Mouse (Mus musculus) lung, embryonic 16.5 days (tissue): ENCODE measurements around the gene Ptprj. TPM values are rescaled to one million over a fixed set of nuclear protein-coding genes. Genes with fewer than 3 reads are reported as not detected.
A peak's percentile ranks its signal among the peaks of the same experiment; 100 is the strongest.

Experiments
- ATAC-seq: fragments of 200-750 bp; cut with Nextera tagmentation; 2 replicates; pipeline ENCODE4 v1.8.0; 2017; ENCODE audit warnings: low read depth, mild to moderate bottlenecking, moderate library complexity
- H3K27ac ChIP-seq: fragments of 300-500 bp; sonication (generic); 2 replicates; pipeline ENCODE4 v1.5.1; 2014; ENCODE audit warnings: mild to moderate bottlenecking, control low read depth, low read length
- H3K27me3 ChIP-seq: fragments of 300-500 bp; sonication (generic); 2 replicates; pipeline ENCODE4 v1.6.1; 2014; ENCODE audit warnings: low read depth, low read length, mixed read lengths; ENCODE audit not compliant: control insufficient read depth, insufficient read depth
- H3K36me3 ChIP-seq: fragments of 300-500 bp; sonication (generic); 2 replicates; pipeline ENCODE4 v1.6.1; 2014; ENCODE audit warnings: low read length; ENCODE audit not compliant: control insufficient read depth, insufficient read depth
- H3K4me1 ChIP-seq: fragments of 300-500 bp; sonication (generic); replicated peaks from 2 replicates; pipeline ENCODE4 v1.6.1; 2014; ENCODE audit warnings: low read length, mixed read lengths; ENCODE audit not compliant: control insufficient read depth, insufficient read depth
- H3K4me2 ChIP-seq: fragments of 300-500 bp; sonication (generic); 2 replicates; pipeline ENCODE4 v1.6.1; 2014; ENCODE audit warnings: low read depth, low read length, control low read depth
- H3K4me3 ChIP-seq: fragments of 300-500 bp; sonication (generic); 2 replicates; pipeline ENCODE4 v1.5.1; 2014; ENCODE audit warnings: mild to moderate bottlenecking, low read length, control low read depth
- H3K9ac ChIP-seq: fragments of 300-500 bp; sonication (generic); 2 replicates; pipeline ENCODE4 v1.6.1; 2014; ENCODE audit warnings: low read length, control low read depth
- H3K9me3 ChIP-seq: fragments of 300-500 bp; sonication (generic); 2 replicates; pipeline ENCODE4 v1.6.1; 2016; ENCODE audit warnings: low read length; ENCODE audit not compliant: control insufficient read depth
- WGBS: fragments of 180-500 bp; shearing (Covaris S2); extraction: QIAGEN DNeasy Blood & Tissue Kit; methylation state at CpG from one replicate; pipeline ENCODE4 v1.1.7; 2014; 5-methylcytosine and 5-hydroxymethylcytosine counted together
- polyA plus RNA-seq: library from polyadenylated mRNA; unstranded; fragments of >200 nt; fragmentation: Nextera tagmentation; extraction: Ambion mirVana; gene quantifications from 2 replicates; pipeline ENCODE4 v1.2.1, GENCODE M21; 2015

Ptprj gene
- 2.7 and 3.1 TPM in 2 replicates for polyA plus RNA-seq

DNA sequence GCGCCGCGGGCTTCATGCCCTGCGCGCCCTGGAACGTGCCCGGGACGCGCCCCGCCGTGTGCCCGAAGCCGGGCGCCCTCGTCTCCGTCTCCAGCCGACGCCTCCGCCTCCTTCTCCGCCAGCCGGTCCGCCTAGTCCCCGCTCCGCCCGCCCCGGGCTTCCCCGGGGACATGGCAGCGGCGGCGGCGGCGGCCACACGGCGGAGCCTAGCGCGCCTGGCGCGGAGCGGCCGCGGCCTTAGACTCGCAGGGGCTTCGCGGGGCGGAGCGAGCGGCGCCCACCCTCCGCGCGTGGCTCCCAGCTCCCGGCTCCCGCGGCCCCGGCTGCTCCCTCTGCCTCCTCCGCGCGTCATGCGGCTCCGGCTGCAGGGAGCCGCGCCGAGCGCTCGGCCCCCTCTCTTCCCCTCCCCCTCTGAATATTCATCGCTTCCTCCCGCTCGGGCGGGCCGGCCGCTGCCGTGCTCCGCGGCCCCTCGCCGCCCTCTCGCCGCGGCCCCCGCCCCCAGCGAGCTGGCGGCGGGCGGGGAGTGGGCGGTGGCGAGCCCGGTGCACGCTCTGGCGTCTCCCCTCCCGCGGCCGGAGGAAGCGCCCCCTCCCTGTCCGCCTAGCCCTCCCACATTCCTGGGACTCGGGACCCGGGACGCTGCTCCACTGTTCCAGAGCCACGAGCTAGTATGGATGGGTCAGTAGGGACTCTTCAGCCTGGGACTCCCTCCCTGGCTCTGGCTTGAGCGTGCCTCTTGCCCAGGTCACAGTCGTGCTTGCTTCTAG lies at the start of gene Ptprj:
TSS of gene Ptprj (minus strand) at position 412 of the 770 bp plus-strand sequence.
- peak; percentile 89 for ATAC-seq
- H3K4me1 ChIP-seq: peaks cover 8% of the 10 kb centered on the region
- peak within 1 kb of the TSS; percentile 98 for H3K4me2 ChIP-seq
- H3K27ac ChIP-seq: peak within 1 kb of the TSS; percentile 85
- no peaks in the 10 kb centered on the region for H3K27me3 ChIP-seq
- no peaks in the 10 kb centered on the region for H3K9me3 ChIP-seq
- peak within 1 kb of the TSS; percentile 86 for H3K9ac ChIP-seq
- peak within 1 kb of the TSS; percentile 84 for H3K4me3 ChIP-seq
- under 1% methylated on average over 67 of the region's 100 CpGs for WGBS
- no peaks in the 10 kb centered on the region for H3K36me3 ChIP-seq

DNA sequence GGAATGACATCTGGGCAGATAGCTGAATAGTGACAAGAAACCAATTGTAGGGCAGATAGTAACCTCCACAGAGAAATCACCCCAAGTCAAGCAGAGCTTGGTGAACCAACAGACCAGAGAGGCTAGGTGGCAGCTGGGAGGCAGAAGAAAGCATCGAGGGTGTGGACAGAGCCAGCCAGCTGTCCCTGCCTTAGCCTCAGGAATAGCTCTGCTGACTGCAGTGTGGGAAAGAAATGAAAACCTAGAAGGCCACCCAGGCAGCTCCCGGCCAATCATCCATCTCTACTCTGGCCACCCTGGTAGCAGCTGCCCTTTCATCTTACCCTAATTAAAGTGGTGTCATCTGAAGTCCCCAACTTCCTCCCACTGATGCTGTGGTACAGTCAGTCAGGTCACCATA lies 49.1 kb upstream of the Ptprj start:
- no peak overlapping the region for H3K4me3 ChIP-seq
- no peaks in the 10 kb centered on the region for H3K36me3 ChIP-seq
- no peak overlapping the region for H3K9ac ChIP-seq
- peaks cover 4% of the 10 kb centered on the region; the same call in 1 of the 2 replicates for H3K4me1 ChIP-seq
- no peaks in the 10 kb centered on the region for H3K27me3 ChIP-seq
- H3K4me2 ChIP-seq: no peak overlapping the region
- 36% methylated on average over 2 of the region's 2 CpGs for WGBS
- ATAC-seq: no peak
- H3K27ac ChIP-seq: no peak overlapping the region
- no peaks in the 10 kb centered on the region for H3K9me3 ChIP-seq

- peaks cover 7% of the 10 kb centered on the region; the same call in 1 of the 2 replicates for H3K4me1 ChIP-seq
Measured at GRCm38 (mm10) chr2:90628261-90628660, 47.8 kb upstream of the Ptprj start.

DNA sequence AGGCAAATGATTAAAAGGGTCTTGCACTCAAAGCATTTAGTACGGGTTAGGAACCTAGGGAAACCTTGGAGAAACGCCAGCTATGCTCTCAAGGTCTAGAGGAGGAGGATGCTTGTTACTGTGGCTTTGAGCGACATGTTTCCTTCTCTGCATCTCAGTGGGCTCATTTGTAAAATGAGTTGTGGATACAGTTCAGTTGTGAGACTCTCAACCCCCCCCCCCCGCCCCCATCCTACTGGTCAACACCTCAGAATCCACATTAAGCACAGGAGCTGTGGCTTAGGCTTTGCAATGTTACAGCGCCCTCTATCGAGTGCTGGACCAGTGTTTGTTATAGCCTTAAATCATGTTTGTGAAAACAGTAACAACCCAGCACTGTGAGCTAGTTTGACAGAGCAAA lies 44.5 kb upstream of the Ptprj start:
- peak; percentile 66 for ATAC-seq
- Histone ChIP-seq H3K4me1 (peaks cover 7% of the 10 kb centered on the region), H3K4me2 (no peak overlapping the region), H3K9me3 (no peaks in the 10 kb centered on the region), H3K9ac (no peak overlapping the region), H3K27ac (no peak overlapping the region), H3K4me3 (no peak overlapping the region), H3K27me3 (no peaks in the 10 kb centered on the region), H3K36me3 (no peaks in the 10 kb centered on the region)
- 3% methylated on average over 6 of the region's 6 CpGs for WGBS

More at GRCm38 (mm10) chr2:90628261-90628660, 47.8 kb upstream of the Ptprj start:
- ATAC-seq: no peak
- H3K27me3 ChIP-seq: no peaks in the 10 kb centered on the region
- H3K27ac ChIP-seq: no peak overlapping the region
- WGBS: 92% methylated on average over 5 of the region's 5 CpGs
- no peaks in the 10 kb centered on the region for H3K36me3 ChIP-seq
- no peak overlapping the region for H3K4me3 ChIP-seq
- no peaks in the 10 kb centered on the region for H3K9me3 ChIP-seq
- no peak overlapping the region for H3K9ac ChIP-seq
- H3K4me2 ChIP-seq: no peak overlapping the region

DNA sequence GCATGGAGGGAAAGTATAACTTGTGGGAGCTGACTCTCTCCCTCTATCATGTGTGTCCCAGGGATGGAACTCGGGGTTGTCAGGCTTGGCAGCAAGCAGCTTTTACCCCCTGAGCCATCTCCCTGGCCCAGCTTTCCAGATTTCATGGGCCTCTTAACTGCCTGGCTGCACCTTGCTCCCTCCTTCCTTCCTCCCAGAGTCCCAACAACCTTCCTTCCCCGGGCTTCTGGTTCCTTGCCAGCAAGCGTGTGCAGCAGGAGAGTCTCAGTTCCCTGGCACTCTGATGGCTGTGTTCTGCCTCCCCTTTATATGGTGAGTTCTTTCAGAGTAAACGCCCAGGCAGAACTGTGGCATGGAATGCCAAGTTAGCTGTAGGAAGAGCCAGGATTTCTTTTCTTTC lies 43.9 kb upstream of the Ptprj start:
- Histone ChIP-seq H3K4me1 (peaks cover 7% of the 10 kb centered on the region), H3K27ac (0 out of 2 replicates have a peak overlapping the region, but pooled peaks have one; percentile 31), H3K4me2 (no peak overlapping the region), H3K4me3 (no peak overlapping the region), H3K9me3 (no peaks in the 10 kb centered on the region), H3K36me3 (no peaks in the 10 kb centered on the region), H3K27me3 (no peaks in the 10 kb centered on the region), H3K9ac (no peak overlapping the region)
- peak; percentile 74 for ATAC-seq
- WGBS: 9% methylated on average over 4 of the region's 4 CpGs

GRCm38 (mm10) chr2:90620815-90621214 lies 40.4 kb upstream of the Ptprj start:
- WGBS: 60% methylated on average over 5 of the region's 5 CpGs
- no peak overlapping the region for H3K9ac ChIP-seq
- H3K4me1 ChIP-seq: peaks cover 7% of the 10 kb centered on the region
- no peaks in the 10 kb centered on the region for H3K36me3 ChIP-seq
- no peak overlapping the region for H3K4me3 ChIP-seq
- no peak for ATAC-seq
- no peaks in the 10 kb centered on the region for H3K9me3 ChIP-seq
- H3K27me3 ChIP-seq: no peaks in the 10 kb centered on the region
- no peak overlapping the region for H3K27ac ChIP-seq
- no peak overlapping the region for H3K4me2 ChIP-seq

DNA sequence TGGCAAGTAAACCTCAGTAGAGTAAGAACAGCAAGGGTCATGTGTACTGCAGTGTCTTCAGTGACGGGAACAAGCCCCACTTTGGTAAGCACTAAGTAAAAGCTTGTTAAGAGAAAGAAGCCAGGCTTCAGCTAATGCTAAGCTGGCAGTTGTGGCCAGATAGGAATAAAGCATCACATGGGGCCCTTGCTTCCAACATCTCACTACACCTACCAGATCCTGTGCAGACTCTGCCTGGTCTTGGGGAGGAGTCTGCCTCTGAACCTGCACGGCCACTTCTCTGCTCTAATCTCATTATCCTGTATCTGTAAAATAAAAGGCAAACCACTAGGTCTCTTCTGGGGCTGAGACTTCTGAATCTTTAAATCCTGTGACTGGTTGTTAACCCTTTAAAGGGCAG lies 39.2 kb upstream of the Ptprj start:
- 36% methylated on average over 2 of the region's 2 CpGs for WGBS
- H3K4me1 ChIP-seq: peaks cover 4% of the 10 kb centered on the region
- H3K27ac ChIP-seq: no peak overlapping the region
- H3K4me3 ChIP-seq: no peak overlapping the region
- ATAC-seq: no peak
- H3K36me3 ChIP-seq: no peaks in the 10 kb centered on the region
- no peaks in the 10 kb centered on the region for H3K27me3 ChIP-seq
- H3K4me2 ChIP-seq: no peak overlapping the region
- no peaks in the 10 kb centered on the region for H3K9me3 ChIP-seq
- H3K9ac ChIP-seq: no peak overlapping the region

- no peak for ATAC-seq
- Histone ChIP-seq H3K27ac (no peak overlapping the region), H3K27me3 (no peaks in the 10 kb centered on the region), H3K36me3 (no peaks in the 10 kb centered on the region), H3K9ac (no peak overlapping the region), H3K9me3 (no peaks in the 10 kb centered on the region), H3K4me2 (no peak overlapping the region), H3K4me1 (no peaks in the 10 kb centered on the region), H3K4me3 (no peak overlapping the region)
- WGBS: 85% methylated on average over 14 of the region's 14 CpGs
Measured at GRCm38 (mm10) chr2:90614651-90615171, 34.3 kb upstream of the Ptprj start.

GRCm38 (mm10) chr2:90613591-90613990 lies 33.1 kb upstream of the Ptprj start:
- no peaks in the 10 kb centered on the region for H3K27me3 ChIP-seq
- 71% methylated on average over 3 of the region's 3 CpGs for WGBS
- no peak overlapping the region for H3K4me3 ChIP-seq
- H3K4me2 ChIP-seq: no peak overlapping the region
- H3K4me1 ChIP-seq: no peaks in the 10 kb centered on the region
- no peak overlapping the region for H3K27ac ChIP-seq
- ATAC-seq: no peak
- H3K9ac ChIP-seq: no peak overlapping the region
- H3K36me3 ChIP-seq: no peaks in the 10 kb centered on the region
- no peaks in the 10 kb centered on the region for H3K9me3 ChIP-seq
